12 mouse cellular contexts compared by ENCODE assay signal in the genomic region with DNA sequence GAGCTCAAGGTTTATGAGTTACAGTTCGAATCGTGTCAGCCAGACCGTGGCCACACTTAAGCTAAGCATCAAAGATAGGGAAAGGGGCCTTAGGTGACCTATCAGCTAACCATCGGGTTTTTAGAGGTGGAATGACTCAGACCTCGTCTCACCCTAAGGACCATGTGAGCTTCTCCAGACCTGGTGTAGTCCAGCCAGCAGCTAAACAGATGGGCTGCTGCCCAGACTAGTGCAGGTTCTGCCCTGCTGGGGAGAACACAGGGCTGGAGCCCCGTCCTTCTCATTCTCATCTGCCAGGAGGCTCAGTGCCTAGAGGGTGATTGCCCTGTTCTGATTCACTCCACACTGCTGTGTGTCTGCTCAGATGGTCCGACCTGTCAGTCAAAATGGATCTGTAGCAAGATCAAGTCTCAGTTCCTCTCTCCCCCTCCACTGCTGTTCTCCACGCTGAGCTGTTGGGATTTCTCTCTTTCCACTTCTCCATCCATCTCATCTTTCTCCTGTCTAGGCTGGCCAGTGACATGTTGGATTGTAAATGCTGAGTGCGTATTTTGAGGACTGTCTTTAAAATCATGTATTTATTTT. TPM values are rescaled to one million over a fixed set of nuclear protein-coding genes. Genes with fewer than 3 reads are reported as not detected.
DNase-seq lines count a peak whose midpoint lies in the region; ATAC-seq and TF ChIP-seq lines count a peak whose summit lies in the region.
"Had no signal": no experiment of that assay in that cellular context is flagged by ENCODE, and none has a peak within 500 bp of the region (broad histone marks: within the 10 kb centered on the region; RNA-seq: fewer than 3 reads in every experiment).

No protein-coding gene starts in this region.

- TF ChIP-seq POLR2A in embryonic fibroblast, embryonic 13.5 days (IDR thresholded peaks at IDR 0.05; ENCODE audit: low read depth, low read length), result 0 out of 2 replicates have a peak, but pooled peaks have one; percentile 7

- TF ChIP-seq CTCF in embryonic fibroblast, embryonic 13.5 days (IDR thresholded peaks at IDR 0.05; ENCODE audit: borderline replicate concordance, insufficient read depth, low read length), result no peak

- H3K27me3 ChIP-seq in heart, embryonic 11.5 days (ENCODE audit: control insufficient read depth, insufficient read depth, low read length), result no peaks in the 10 kb centered on the region
- H3K27me3 ChIP-seq in megakaryocyte, embryonic 14.5 days (replicated peaks), result no peaks in the 10 kb centered on the region
- H3K27me3 ChIP-seq: Patski had no signal

- WGBS in heart, embryonic 11.5 days (ENCODE audit: insufficient replicate concordance), result 41% methylated on average over 9 of the region's 9 CpGs

- H3K4me1 ChIP-seq in heart, embryonic 11.5 days (ENCODE audit: control insufficient read depth, insufficient read depth, low read length), result peaks cover 40% of the 10 kb centered on the region
- peaks cover 26% of the 10 kb centered on the region for H3K4me1 ChIP-seq in embryonic fibroblast, embryonic 13.5 days (ENCODE audit: control insufficient read depth, insufficient read depth, low read length)
- peaks cover 86% of the 10 kb centered on the region for H3K4me1 ChIP-seq in megakaryocyte, embryonic 14.5 days

- peak overlapping the region; percentile 8; the same call in 1 of the 2 replicates for H3K9ac ChIP-seq in heart, embryonic 11.5 days (ENCODE audit: low read depth, low read length)
- H3K9ac ChIP-seq: hindbrain, embryonic 14.5 days had no signal

- no peak; the same call in 1 of the 2 replicates for ATAC-seq in heart, embryonic 11.5 days (replicated peaks; ENCODE audit: insufficient number of reproducible peaks, low FRiP score, low TSS enrichment)
- no peak for ATAC-seq in megakaryocyte-erythroid progenitor cell, adult 5-6 weeks (replicated peaks; ENCODE audit: low FRiP score, low TSS enrichment, poor library complexity, severe bottlenecking)
- ATAC-seq: Patski had no signal

- no peak overlapping the region for H3K27ac ChIP-seq in heart, embryonic 11.5 days (ENCODE audit: low read depth, low read length)
- H3K27ac ChIP-seq in embryonic fibroblast, embryonic 13.5 days (ENCODE audit: insufficient read depth, low read length), result peak overlapping the region; percentile 54
- H3K27ac ChIP-seq: hindbrain, embryonic 14.5 days; kidney, postnatal 0 days had no signal

- DNase-seq in adrenal gland, adult (ENCODE audit: inconsistent age in 2 of 2, low spot score in 1 of 2), result peak; percentile 34 to 53
- DNase-seq in adrenal gland, postnatal 4 days (ENCODE audit: low spot score in 2 of 2), result no peak
- no peak for DNase-seq in heart, postnatal 36 days
- no peak for DNase-seq in left cerebral cortex, postnatal 36 days (ENCODE audit: low spot score in 2 of 2)
- DNase-seq: thymus, postnatal 25 days had no signal

- H3K4me3 ChIP-seq in heart, embryonic 11.5 days (ENCODE audit: low read depth, low read length), result no peak overlapping the region
- H3K4me3 ChIP-seq in embryonic fibroblast, embryonic 13.5 days (ENCODE audit: insufficient read depth, low read length), result no peak overlapping the region
- H3K4me3 ChIP-seq in megakaryocyte, embryonic 14.5 days (replicated peaks), result peak overlapping the region; percentile 1

- H3K36me3 ChIP-seq in heart, embryonic 11.5 days (ENCODE audit: control insufficient read depth, insufficient read depth, low read length), result no peaks in the 10 kb centered on the region
- H3K36me3 ChIP-seq in megakaryocyte, embryonic 14.5 days (replicated peaks; ENCODE audit: low read length), result no peaks in the 10 kb centered on the region

- no peak overlapping the region for H3K4me2 ChIP-seq in heart, embryonic 11.5 days
- H3K4me2 ChIP-seq: hindbrain, embryonic 14.5 days had no signal

- no peaks in the 10 kb centered on the region for H3K9me3 ChIP-seq in heart, embryonic 11.5 days (replicated peaks; ENCODE audit: control insufficient read depth, low read length)
- H3K9me3 ChIP-seq in megakaryocyte, embryonic 14.5 days, result no peaks in the 10 kb centered on the region

- intact Hi-C loops in heart, postnatal 36 days (cut with DNase I), result no loop called here
- intact Hi-C loops in left cerebral cortex, postnatal 36 days (cut with DNase I), result no loop called here

RNA-seq across cellular contexts. Expression of a gene that starts 5.8 kb away (rescaled TPM):
- total RNA-seq in adrenal gland, postnatal 4 days (2021), result 10 to 100 TPM; 39.2 to 39.3 TPM
- 18.7 and 23.6 TPM in 2 replicates for polyA plus RNA-seq in heart, embryonic 11.5 days (2014; fragmentation: Nextera tagmentation; extraction: Ambion mirVana)
- total RNA-seq in heart, postnatal 36 days (2021), result 10 to 100 TPM; 33.4 to 39.1 TPM
- 113 and 137 TPM in 2 replicates for polyA plus RNA-seq in embryonic fibroblast, embryonic 13.5 days (2011; ENCODE audit: insufficient read length, low read depth, missing spikeins)
- 3.4 and 4.0 TPM in 2 replicates for polyA plus RNA-seq in megakaryocyte, embryonic 14.5 days (2012; ENCODE audit: insufficient read depth, low replicate concordance)
- 10 to 100 TPM; 37.5 to 42.7 TPM for total RNA-seq in left cerebral cortex, postnatal 36 days (2021)
- total RNA-seq in megakaryocyte-erythroid progenitor cell, adult 5-6 weeks (2014; fragmentation: Nextera tagmentation), result 3.0 and 3.6 TPM in 2 replicates
- total RNA-seq in megakaryocyte-erythroid progenitor cell, adult 5-6 weeks (2017), result 2.3 and 5.4 TPM in 2 replicates

Comparison
In these comparisons a context has a peak if more than half of its experiments do, and no peak if none do; other contexts are left out.
1. DNase-seq: peak in adrenal gland, adult (2 of 2); none in adrenal gland, postnatal 4 days (0 of 2), heart, postnatal 36 days (0 of 2) and left cerebral cortex, postnatal 36 days (0 of 2).
2. RNA of a gene that starts 5.8 kb away (total RNA-seq): 37.5 to 42.7 TPM in left cerebral cortex, postnatal 36 days, 39.2 to 39.3 TPM in adrenal gland, postnatal 4 days and 33.4 to 39.1 TPM in heart, postnatal 36 days; 2.3 to 5.4 TPM in megakaryocyte-erythroid progenitor cell, adult 5-6 weeks; every median in the first group is over 4 times any median in the second.